Mouse (Mus musculus) embryonic facial prominence, embryonic 15.5 days (tissue): ENCODE data around the gene Smoc2. TPM values are rescaled to one million over a fixed set of nuclear protein-coding genes. Genes with fewer than 3 reads are reported as not detected.

Source experiments
- ATAC-seq: fragments of 200-750 bp; cut with Nextera tagmentation; 2 replicates; pipeline ENCODE4 v1.8.0; 2017; ENCODE audit warnings: low read depth, moderate TSS enrichment; ENCODE audit not compliant: insufficient number of reproducible peaks, low FRiP score, low TSS enrichment
- H3K27ac ChIP-seq: fragments of 300-500 bp; sonication (generic); replicated peaks from 2 replicates; pipeline ENCODE4 v1.5.1; 2015; ENCODE audit warnings: mild to moderate bottlenecking, inconsistent platforms
- H3K27me3 ChIP-seq: fragments of 300-500 bp; sonication (generic); 2 replicates; pipeline ENCODE4 v1.6.1; 2015; ENCODE audit warnings: inconsistent platforms
- H3K36me3 ChIP-seq: fragments of 300-500 bp; sonication (generic); 2 replicates; pipeline ENCODE4 v1.6.1; 2015; ENCODE audit warnings: mild to moderate bottlenecking, inconsistent platforms
- H3K4me1 ChIP-seq: fragments of 300-500 bp; sonication (generic); 2 replicates; pipeline ENCODE4 v1.6.1; 2015; ENCODE audit warnings: inconsistent platforms
- H3K4me2 ChIP-seq: fragments of 300-500 bp; sonication (generic); replicated peaks from 2 replicates; pipeline ENCODE4 v1.6.1; 2015; ENCODE audit warnings: mild to moderate bottlenecking, inconsistent platforms
- H3K4me3 ChIP-seq: fragments of 300-500 bp; sonication (generic); replicated peaks from 2 replicates; pipeline ENCODE4 v1.5.1; 2015; ENCODE audit warnings: mild to moderate bottlenecking, inconsistent platforms
- H3K9ac ChIP-seq: fragments of 300-500 bp; sonication (generic); 2 replicates; pipeline ENCODE4 v1.6.1; 2015; ENCODE audit warnings: inconsistent platforms
- H3K9me3 ChIP-seq: fragments of 300-500 bp; sonication (generic); replicated peaks from 2 replicates; pipeline ENCODE4 v1.6.1; 2016; ENCODE audit warnings: inconsistent platforms
- WGBS: fragments of 180-500 bp; shearing (Covaris S2); methylation state at CpG from one replicate; pipeline ENCODE4 v1.1.7; 2015; 5-methylcytosine and 5-hydroxymethylcytosine counted together
- polyA plus RNA-seq: library from polyadenylated mRNA; unstranded; fragments of >200 nt; fragmentation: Nextera tagmentation; extraction: Ambion mirVana; gene quantifications from 2 replicates; pipeline ENCODE4 v1.2.1, GENCODE M21; 2015

Gene Smoc2
- polyA plus RNA-seq, 1 experiment from 2014 or later, result 177 TPM

DNA sequence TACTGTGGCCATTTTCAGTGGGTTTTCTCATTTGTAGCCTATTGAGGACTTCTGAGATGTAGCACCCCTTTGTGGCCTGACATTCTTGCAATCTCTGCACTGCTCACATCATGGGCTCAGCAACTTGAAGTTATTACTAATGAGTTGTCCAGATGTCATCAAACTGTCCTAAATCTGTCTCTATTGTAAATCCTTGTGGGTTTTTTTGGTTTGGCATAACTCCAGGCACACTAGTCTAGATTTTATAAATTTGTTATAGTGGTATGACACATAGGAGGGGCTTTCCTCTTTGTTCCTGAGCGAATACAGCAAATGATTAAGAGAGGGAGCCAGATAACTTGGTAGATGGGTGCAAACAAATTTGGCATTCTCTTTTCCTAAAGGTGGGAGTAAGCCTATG is 35.0 kb downstream of the Smoc2 start:
- Histone ChIP-seq H3K9ac (no peak overlapping the region), H3K4me3 (no peak overlapping the region), H3K36me3 (no peaks in the 10 kb centered on the region), H3K27me3 (no peaks in the 10 kb centered on the region), H3K9me3 (no peaks in the 10 kb centered on the region), H3K27ac (no peak overlapping the region), H3K4me2 (no peak overlapping the region), H3K4me1 (peaks cover 15% of the 10 kb centered on the region)
- 76% methylated on average over 1 of the region's 1 CpGs for WGBS
- no peak for ATAC-seq

DNA sequence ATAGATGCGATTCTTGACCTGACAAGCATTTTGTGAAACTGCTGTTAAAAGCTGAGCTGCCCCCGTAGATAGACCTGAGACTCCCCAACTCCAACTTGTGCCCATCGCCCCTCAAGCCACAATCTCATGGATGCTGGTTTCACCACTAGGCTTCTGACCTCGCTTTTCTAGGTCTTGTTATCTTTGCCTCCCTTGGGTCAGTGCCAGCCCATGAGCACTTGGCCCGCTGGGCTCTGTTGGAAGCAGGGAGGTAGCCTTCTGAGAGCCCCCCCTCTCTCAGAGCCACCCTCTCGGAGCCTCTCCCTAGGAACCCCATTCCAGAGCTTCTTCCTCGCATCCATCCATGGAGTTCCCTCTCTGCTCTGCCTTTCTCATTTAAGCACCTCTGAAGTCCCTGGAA is 37.2 kb downstream of the Smoc2 start:
- Histone ChIP-seq H3K27ac (no peak overlapping the region), H3K4me2 (no peak overlapping the region), H3K36me3 (no peaks in the 10 kb centered on the region), H3K27me3 (no peaks in the 10 kb centered on the region), H3K9ac (no peak overlapping the region), H3K4me1 (peaks cover 15% of the 10 kb centered on the region), H3K9me3 (no peaks in the 10 kb centered on the region), H3K4me3 (no peak overlapping the region)
- ATAC-seq, result no peak
- 82% methylated on average over 7 of the region's 7 CpGs for WGBS

DNA sequence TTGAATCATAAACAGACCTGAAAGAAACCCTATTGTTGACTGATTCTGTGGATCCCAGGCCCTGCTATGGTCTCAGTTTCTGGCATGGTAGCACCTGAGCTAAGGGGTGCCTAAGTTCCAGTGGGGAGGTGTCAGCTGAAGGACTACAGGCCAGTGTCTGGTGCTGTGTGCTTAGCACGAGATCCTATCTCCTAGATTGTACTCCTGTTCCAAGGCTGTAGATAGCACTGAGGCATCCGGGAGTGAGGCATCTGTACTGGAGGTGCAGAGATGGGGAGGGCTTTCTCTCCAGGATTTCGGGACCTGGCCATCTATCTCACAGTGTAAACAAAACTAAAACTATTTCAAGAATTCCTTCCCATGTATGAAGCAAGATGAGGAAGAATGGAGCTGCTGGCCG is 38.1 kb downstream of the Smoc2 start:
- no peaks in the 10 kb centered on the region for H3K27me3 ChIP-seq
- WGBS, result 67% methylated on average over 4 of the region's 4 CpGs
- H3K4me3 ChIP-seq, result no peak overlapping the region
- H3K9ac ChIP-seq, result no peak overlapping the region
- no peak overlapping the region for H3K4me2 ChIP-seq
- H3K27ac ChIP-seq, result no peak overlapping the region
- no peaks in the 10 kb centered on the region for H3K36me3 ChIP-seq
- ATAC-seq, result no peak
- peaks cover 10% of the 10 kb centered on the region for H3K4me1 ChIP-seq
- H3K9me3 ChIP-seq, result no peaks in the 10 kb centered on the region

DNA sequence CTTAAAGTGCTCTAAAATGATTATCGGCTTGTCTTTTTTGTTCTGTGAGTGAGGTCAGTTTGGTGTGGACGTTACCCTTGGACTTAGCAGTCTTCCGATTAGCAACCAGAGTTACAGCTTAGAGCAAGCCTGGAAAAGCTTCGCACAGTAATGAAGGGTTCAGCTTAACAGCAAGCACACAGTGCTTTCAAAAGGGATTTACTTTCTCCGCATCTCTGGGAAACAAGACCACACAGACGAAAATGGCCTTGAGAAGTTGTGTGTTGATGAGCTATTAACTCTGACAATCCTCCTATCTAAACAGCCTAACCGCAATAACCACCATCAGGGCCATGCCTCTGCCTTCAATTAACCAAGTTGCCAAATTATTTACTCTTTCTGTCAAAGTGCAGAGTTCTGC is 46.9 kb downstream of the Smoc2 start:
- no peak for ATAC-seq
- H3K4me2 ChIP-seq, result no peak overlapping the region
- peaks cover 7% of the 10 kb centered on the region; the same call in 1 of the 2 replicates for H3K27me3 ChIP-seq
- 64% methylated on average over 7 of the region's 7 CpGs for WGBS
- H3K4me1 ChIP-seq, result no peaks in the 10 kb centered on the region
- no peaks in the 10 kb centered on the region for H3K9me3 ChIP-seq
- no peak overlapping the region for H3K27ac ChIP-seq
- no peak overlapping the region for H3K4me3 ChIP-seq
- no peaks in the 10 kb centered on the region for H3K36me3 ChIP-seq
- H3K9ac ChIP-seq, result no peak overlapping the region

DNA sequence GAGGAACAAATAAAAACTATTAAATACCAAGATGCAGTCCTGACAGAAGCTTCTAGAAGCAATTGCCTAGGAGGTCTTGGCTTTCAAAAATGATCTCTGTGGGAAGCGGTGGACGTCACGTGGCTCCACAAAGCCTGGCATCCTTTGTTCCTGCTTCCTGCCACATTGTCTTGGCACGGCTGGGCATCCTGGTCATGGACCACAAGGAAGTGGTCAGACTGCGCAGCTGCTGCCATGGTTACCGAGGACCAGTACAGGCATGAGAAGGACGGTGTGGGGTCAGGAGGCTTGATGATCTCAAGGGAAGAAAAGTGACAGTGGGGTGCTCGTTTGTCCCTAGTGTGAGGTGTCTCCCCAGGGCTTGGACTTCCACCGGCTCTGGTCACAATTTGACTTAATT is 48.7 kb downstream of the Smoc2 start:
- no peak overlapping the region for H3K4me2 ChIP-seq
- H3K27me3 ChIP-seq, result peaks cover 7% of the 10 kb centered on the region; the same call in 1 of the 2 replicates
- H3K9ac ChIP-seq, result no peak overlapping the region
- no peak overlapping the region for H3K27ac ChIP-seq
- H3K4me3 ChIP-seq, result no peak overlapping the region
- no peaks in the 10 kb centered on the region for H3K36me3 ChIP-seq
- WGBS, result 74% methylated on average over 9 of the region's 9 CpGs
- no peaks in the 10 kb centered on the region for H3K4me1 ChIP-seq
- no peak for ATAC-seq
- no peaks in the 10 kb centered on the region for H3K9me3 ChIP-seq

- Histone ChIP-seq H3K4me3 (no peak overlapping the region), H3K9ac (no peak overlapping the region), H3K36me3 (no peaks in the 10 kb centered on the region), H3K27ac (no peak overlapping the region), H3K4me2 (no peak overlapping the region), H3K4me1 (no peaks in the 10 kb centered on the region), H3K27me3 (peaks cover 7% of the 10 kb centered on the region; the same call in 1 of the 2 replicates), H3K9me3 (no peaks in the 10 kb centered on the region)
- ATAC-seq, result no peak
- 94% methylated on average over 7 of the region's 7 CpGs for WGBS
Measured at GRCm38 (mm10) chr17:14330498-14330897, 51.2 kb downstream of the Smoc2 start.

GRCm38 (mm10) chr17:14339932-14340557 is 60.7 kb downstream of the Smoc2 start:
- Histone ChIP-seq H3K4me1 (0 out of 2 replicates have a peak, but pooled peaks cover 4% of the 10 kb centered on the region), H3K4me2 (no peak overlapping the region), H3K27me3 (0 out of 2 replicates have a peak, but pooled peaks cover 3% of the 10 kb centered on the region), H3K4me3 (no peak overlapping the region), H3K27ac (no peak overlapping the region), H3K9ac (no peak overlapping the region), H3K9me3 (no peaks in the 10 kb centered on the region), H3K36me3 (no peaks in the 10 kb centered on the region)
- ATAC-seq, result no peak
- WGBS, result 63% methylated on average over 5 of the region's 5 CpGs

GRCm38 (mm10) chr17:14340736-14341135 is 61.4 kb downstream of the Smoc2 start:
- H3K27me3 ChIP-seq, result 0 out of 2 replicates have a peak, but pooled peaks cover 3% of the 10 kb centered on the region
- no peak for ATAC-seq
- H3K9ac ChIP-seq, result no peak overlapping the region
- 0 out of 2 replicates have a peak, but pooled peaks cover 4% of the 10 kb centered on the region for H3K4me1 ChIP-seq
- H3K27ac ChIP-seq, result no peak overlapping the region
- 82% methylated on average over 2 of the region's 2 CpGs for WGBS
- no peaks in the 10 kb centered on the region for H3K36me3 ChIP-seq
- H3K4me2 ChIP-seq, result no peak overlapping the region
- H3K4me3 ChIP-seq, result no peak overlapping the region
- H3K9me3 ChIP-seq, result no peaks in the 10 kb centered on the region

- Histone ChIP-seq H3K9me3 (no peaks in the 10 kb centered on the region), H3K36me3 (no peaks in the 10 kb centered on the region), H3K4me1 (0 out of 2 replicates have a peak, but pooled peaks cover 4% of the 10 kb centered on the region), H3K9ac (no peak overlapping the region), H3K27me3 (0 out of 2 replicates have a peak, but pooled peaks cover 3% of the 10 kb centered on the region), H3K27ac (no peak overlapping the region), H3K4me2 (no peak overlapping the region), H3K4me3 (no peak overlapping the region)
- WGBS, result 41% methylated on average over 8 of the region's 8 CpGs
- no peak for ATAC-seq
Measured at GRCm38 (mm10) chr17:14342511-14342910, 63.2 kb downstream of the Smoc2 start.

- Histone ChIP-seq H3K4me3 (no peak overlapping the region), H3K27ac (no peak overlapping the region), H3K9ac (no peak overlapping the region), H3K4me1 (0 out of 2 replicates have a peak, but pooled peaks cover 4% of the 10 kb centered on the region), H3K4me2 (no peak overlapping the region), H3K36me3 (no peaks in the 10 kb centered on the region), H3K27me3 (0 out of 2 replicates have a peak, but pooled peaks cover 3% of the 10 kb centered on the region), H3K9me3 (no peaks in the 10 kb centered on the region)
- WGBS, result 79% methylated on average over 12 of the region's 12 CpGs
- no peak for ATAC-seq
Measured at GRCm38 (mm10) chr17:14343442-14343841, 64.1 kb downstream of the Smoc2 start.

DNA sequence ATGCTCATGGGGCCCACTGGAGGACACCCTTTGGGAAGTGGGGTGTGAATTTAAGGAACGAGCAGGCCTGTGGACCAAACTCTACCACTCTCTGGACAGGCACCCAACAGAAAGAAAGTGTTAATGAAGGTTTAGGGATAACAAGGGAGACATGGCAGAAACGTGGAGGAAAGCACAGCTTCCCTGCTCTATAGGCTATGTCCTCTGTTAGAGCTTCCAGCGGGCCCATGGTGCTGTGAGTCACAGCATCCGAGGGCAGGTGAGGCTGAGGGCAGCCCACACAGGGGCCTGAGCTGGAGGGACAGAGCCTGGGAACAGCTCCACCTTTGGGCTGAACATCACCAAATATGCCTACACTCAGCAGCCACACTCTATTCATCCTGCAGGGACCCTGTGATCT is 66.2 kb downstream of the Smoc2 start:
- Histone ChIP-seq H3K9ac (no peak overlapping the region), H3K27me3 (0 out of 2 replicates have a peak, but pooled peaks cover 3% of the 10 kb centered on the region), H3K36me3 (no peaks in the 10 kb centered on the region), H3K4me3 (no peak overlapping the region), H3K4me2 (no peak overlapping the region), H3K9me3 (no peaks in the 10 kb centered on the region), H3K4me1 (0 out of 2 replicates have a peak, but pooled peaks cover 4% of the 10 kb centered on the region), H3K27ac (no peak overlapping the region)
- 80% methylated on average over 4 of the region's 4 CpGs for WGBS
- ATAC-seq, result no peak

DNA sequence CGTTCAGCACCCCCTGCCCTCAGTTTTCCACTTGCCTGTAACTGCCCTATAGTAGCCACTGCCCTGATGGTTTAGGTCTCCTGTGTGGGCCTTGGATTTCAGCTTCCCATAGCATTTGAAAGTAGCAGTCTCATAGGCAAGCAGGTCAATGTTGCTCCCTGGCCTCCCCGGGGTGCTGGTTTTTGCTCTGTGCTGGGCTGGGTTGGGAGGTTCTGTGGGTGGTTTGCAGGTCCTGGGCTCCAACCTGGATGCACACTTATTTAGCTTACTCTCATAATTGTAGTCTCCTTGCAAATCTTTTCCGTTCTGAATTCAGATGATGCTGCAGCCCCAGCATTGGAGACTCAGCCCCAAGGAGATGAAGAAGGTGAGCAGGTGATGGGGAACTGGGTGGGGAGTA is 67.6 kb downstream of the Smoc2 start:
- 75% methylated on average over 3 of the region's 3 CpGs for WGBS

More for the DNA sequence above, 67.6 kb downstream of the Smoc2 start:
- Histone ChIP-seq H3K27me3 (0 out of 2 replicates have a peak, but pooled peaks cover under 1% of the 10 kb centered on the region), H3K4me3 (no peak overlapping the region), H3K9ac (no peak overlapping the region), H3K9me3 (no peaks in the 10 kb centered on the region), H3K27ac (no peak overlapping the region), H3K4me2 (no peak overlapping the region), H3K4me1 (0 out of 2 replicates have a peak, but pooled peaks cover 3% of the 10 kb centered on the region), H3K36me3 (no peaks in the 10 kb centered on the region)
- no peak for ATAC-seq
